Mouse (Mus musculus) megakaryocyte, embryonic 14.5 days (primary cell): ENCODE measurements around the gene Eri3. TPM values are rescaled to one million over a fixed set of nuclear protein-coding genes. Genes with fewer than 3 reads are reported as not detected.

Experiments used
- H3K27me3 ChIP-seq: replicated peaks from 2 replicates; pipeline ENCODE3; 2012; ENCODE audit warnings: inconsistent platforms
- H3K36me3 ChIP-seq: replicated peaks from 2 replicates; pipeline ENCODE3; 2012; ENCODE audit warnings: low read length, inconsistent platforms, mixed read lengths
- H3K4me1 ChIP-seq: 2 replicates; pipeline ENCODE4 v1.6.1; 2012; ENCODE audit warnings: inconsistent platforms
- H3K4me3 ChIP-seq: replicated peaks from 2 replicates; pipeline ENCODE3; 2012; ENCODE audit warnings: moderate library complexity, mild to moderate bottlenecking, inconsistent platforms
- H3K9me3 ChIP-seq: 2 replicates; pipeline ENCODE4 v1.6.1; 2012; ENCODE audit warnings: inconsistent platforms
- FLI1 ChIP-seq: IDR thresholded peaks from 2 replicates; pipeline ENCODE4 v1.6.1; 2012; ENCODE audit warnings: low read length, inconsistent platforms, mixed read lengths
- GATA1 ChIP-seq: IDR thresholded peaks from 3 replicates; pipeline ENCODE4 v1.6.1; 2012; ENCODE audit warnings: mixed read lengths, low read length, inconsistent platforms, borderline replicate concordance
- polyA plus RNA-seq: library from polyadenylated mRNA; stranded (reverse); fragments of >175 nt; gene quantifications from 2 replicates; pipeline ENCODE4 v1.2.3, GENCODE M21; 2012; ENCODE audit warnings: low replicate concordance; ENCODE audit not compliant: insufficient read depth

The Eri3 gene
- polyA plus RNA-seq, 1 experiment, result 233 TPM

DNA sequence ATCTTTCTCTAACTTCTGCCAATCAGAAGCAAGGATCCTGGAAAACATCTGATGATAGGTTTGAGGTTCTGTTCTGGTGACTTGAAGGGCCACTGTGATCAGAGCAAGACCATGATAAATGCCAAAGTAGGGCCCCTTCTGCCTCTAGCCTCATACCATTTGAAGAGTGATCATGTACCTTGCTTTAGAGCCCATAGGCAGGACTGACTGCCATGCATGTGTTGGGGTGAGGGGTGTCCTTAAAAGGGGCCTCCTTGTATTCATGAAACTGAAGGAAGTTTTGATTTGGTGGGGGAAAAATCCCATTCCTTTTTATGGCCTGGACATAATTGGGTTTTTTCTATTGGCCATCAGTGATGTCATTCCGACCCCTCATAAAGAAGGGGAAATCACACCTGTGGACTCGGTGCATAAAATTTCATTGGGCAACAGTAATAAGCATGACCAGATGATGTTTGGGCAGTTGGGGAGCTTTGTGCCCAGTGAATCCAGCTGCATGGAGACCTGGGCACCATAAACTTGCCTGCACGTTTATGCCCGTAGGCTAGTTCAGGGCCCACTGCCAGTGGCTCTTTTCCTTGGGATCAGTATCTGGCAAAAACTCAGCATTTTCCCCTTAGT is 63.1 kb downstream of the Eri3 start:
- TF ChIP-seq FLI1 (no peak), GATA1 (no peak)
- Histone ChIP-seq H3K27me3 (no peaks in the 10 kb centered on the region), H3K4me1 (no peaks in the 10 kb centered on the region; the same call in 1 of the 2 replicates), H3K4me3 (no peak overlapping the region), H3K9me3 (no peaks in the 10 kb centered on the region), H3K36me3 (peaks cover 83% of the 10 kb centered on the region)

DNA sequence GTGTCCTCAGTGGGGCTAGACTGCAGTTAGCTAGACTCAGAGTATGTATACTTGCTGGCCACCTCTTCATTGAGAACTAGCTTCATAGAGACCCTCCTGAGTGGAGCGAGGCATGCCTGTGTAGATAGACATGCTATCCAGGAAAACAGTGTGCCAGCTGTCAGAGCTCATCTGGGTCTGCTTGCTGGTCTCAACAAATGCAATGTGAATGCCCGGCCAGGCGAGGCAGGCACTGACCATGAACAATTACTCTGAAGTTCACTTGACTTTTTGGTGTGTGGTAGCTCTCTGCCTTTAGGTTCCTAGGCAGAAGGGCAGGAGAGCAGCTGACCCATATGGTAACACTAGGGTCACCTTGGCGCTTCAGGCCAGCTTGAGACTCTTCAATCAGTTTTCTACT is 66.4 kb downstream of the Eri3 start:
- no peak for TF ChIP-seq GATA1
- TF ChIP-seq FLI1, result no peak
- Histone ChIP-seq H3K9me3 (no peaks in the 10 kb centered on the region), H3K4me1 (no peaks in the 10 kb centered on the region; the same call in 1 of the 2 replicates), H3K4me3 (no peak overlapping the region), H3K36me3 (peaks cover 73% of the 10 kb centered on the region), H3K27me3 (no peaks in the 10 kb centered on the region)

DNA sequence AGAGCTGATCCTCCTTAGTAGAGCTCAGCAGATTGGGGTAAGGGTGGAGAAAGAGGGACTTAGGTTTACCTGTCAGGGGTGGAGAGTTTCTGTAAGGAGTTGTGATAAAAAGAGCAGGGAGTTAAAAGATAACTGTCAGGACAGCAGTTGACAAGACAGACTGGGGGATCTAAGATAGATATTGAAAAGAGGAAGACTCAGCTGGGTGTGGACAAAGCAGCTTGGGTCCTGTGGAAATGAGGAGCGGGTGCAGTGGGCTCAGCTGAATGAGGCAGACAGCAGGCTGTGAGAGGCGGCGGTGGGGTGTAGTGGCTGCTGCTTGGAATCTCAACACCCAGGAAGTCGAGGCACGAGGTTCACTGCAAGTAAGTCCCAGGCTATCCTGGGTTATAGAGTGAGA is 72.1 kb downstream of the Eri3 start:
- Histone ChIP-seq H3K36me3 (peaks cover 62% of the 10 kb centered on the region), H3K27me3 (peaks cover 30% of the 10 kb centered on the region), H3K4me1 (peaks cover 5% of the 10 kb centered on the region), H3K4me3 (no peak overlapping the region), H3K9me3 (no peaks in the 10 kb centered on the region)
- TF ChIP-seq GATA1, result no peak
- TF ChIP-seq FLI1, result no peak

DNA sequence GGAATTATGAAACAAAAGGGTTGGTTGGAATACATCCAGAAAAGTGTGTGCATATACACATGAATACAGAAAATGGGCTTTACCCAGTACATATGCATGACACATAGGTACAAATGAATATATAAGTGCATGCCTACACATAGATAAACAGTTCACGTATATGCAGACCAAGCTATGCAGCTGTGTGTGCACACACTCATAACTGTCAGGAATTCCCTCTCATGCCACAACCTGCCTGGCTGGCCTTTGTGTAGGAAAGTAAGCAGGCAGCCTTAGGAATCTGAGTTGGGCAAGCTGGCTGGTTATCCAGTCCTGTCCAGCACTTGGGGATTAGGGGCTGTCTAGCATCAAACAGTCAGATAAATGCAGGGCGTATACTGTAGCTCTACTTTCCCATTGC is 72.9 kb downstream of the Eri3 start:
- TF ChIP-seq GATA1, result no peak
- TF ChIP-seq FLI1, result no peak
- Histone ChIP-seq H3K36me3 (peaks cover 65% of the 10 kb centered on the region), H3K4me1 (peaks cover 5% of the 10 kb centered on the region), H3K4me3 (no peak overlapping the region), H3K27me3 (peaks cover 30% of the 10 kb centered on the region), H3K9me3 (no peaks in the 10 kb centered on the region)

DNA sequence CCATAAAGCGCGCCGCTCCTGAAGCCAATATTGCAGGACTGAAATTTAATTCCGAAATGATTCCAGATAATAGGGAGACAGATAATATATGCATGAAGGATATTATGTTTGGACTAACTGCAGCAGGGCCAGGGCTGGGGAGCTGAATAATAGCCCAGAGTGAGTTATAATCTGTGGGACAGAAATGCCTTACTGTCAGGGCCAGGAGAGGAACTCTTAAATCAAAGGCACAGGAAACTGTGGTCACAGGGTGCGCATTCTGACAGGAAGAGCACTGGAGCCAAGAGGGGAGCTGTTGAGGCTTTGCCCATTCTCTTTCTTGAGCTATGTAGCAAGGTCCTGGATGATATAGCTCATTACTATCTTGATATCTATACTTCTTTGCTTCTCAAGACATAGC is 74.5 kb downstream of the Eri3 start:
- TF ChIP-seq GATA1 (no peak), FLI1 (no peak)
- Histone ChIP-seq H3K36me3 (peaks cover 64% of the 10 kb centered on the region), H3K4me1 (peaks cover 5% of the 10 kb centered on the region), H3K27me3 (peaks cover 30% of the 10 kb centered on the region), H3K9me3 (no peaks in the 10 kb centered on the region), H3K4me3 (no peak overlapping the region)

DNA sequence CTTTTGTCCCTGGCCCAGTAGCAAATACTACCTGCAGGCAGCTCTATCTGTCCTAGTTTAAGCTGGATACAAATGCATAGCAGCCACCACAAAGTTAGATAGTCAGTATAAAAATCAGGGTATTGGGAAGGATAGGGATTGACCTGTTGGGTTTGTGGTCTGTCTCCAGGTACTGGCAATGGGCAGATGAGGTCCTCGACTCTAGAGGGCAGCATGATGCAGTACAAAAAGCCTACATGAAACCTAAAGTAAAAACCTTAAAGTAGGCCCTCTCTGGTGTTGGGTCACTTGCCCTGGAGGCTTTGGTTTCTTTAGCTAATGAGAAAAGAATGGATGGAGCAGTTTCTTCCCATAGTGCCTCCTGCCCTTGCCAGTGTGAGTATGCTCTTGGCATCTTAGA is 78.3 kb downstream of the Eri3 start:
- Histone ChIP-seq H3K4me3 (no peak overlapping the region), H3K9me3 (peaks cover 4% of the 10 kb centered on the region; the same call in 1 of the 2 replicates), H3K36me3 (peaks cover 58% of the 10 kb centered on the region), H3K4me1 (peaks cover 9% of the 10 kb centered on the region), H3K27me3 (peaks cover 26% of the 10 kb centered on the region)
- no peak for TF ChIP-seq FLI1

DNA sequence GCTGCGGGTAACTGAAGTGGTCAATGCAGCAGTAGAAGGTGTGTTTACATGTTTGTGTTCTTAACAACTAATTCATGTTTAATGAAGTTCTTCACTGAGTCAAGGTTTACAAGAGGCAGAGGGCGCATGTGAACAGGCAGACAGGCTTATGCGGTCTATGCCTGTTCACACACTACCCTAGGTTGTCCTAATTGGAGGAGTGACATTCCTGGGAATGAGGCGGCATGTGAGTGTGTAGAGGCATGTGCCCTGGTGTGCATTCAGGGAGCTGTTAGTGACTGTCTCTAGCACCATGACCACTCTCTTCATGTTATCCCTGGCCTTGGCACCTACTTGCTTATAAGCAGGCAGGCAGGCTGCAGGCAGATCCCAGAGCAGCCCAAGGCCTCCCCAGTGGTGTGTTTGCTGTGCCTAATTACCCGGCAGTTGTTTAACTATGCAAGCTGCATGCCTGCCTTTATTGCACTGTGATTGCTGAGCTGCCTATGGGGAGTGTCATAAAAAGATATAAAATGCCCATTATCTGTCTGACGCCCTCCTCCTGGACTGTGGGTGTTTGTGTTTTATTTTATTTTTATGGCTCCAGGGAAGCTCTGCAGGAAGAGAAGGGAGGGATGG is 80.0 kb downstream of the Eri3 start:
- no peak for TF ChIP-seq FLI1
- no peak for TF ChIP-seq GATA1
- peaks cover 16% of the 10 kb centered on the region for H3K27me3 ChIP-seq
- no peak overlapping the region for H3K4me3 ChIP-seq
- H3K4me1 ChIP-seq, result peaks cover 18% of the 10 kb centered on the region
- peaks cover 4% of the 10 kb centered on the region; the same call in 1 of the 2 replicates for H3K9me3 ChIP-seq
- H3K36me3 ChIP-seq, result peaks cover 64% of the 10 kb centered on the region

DNA sequence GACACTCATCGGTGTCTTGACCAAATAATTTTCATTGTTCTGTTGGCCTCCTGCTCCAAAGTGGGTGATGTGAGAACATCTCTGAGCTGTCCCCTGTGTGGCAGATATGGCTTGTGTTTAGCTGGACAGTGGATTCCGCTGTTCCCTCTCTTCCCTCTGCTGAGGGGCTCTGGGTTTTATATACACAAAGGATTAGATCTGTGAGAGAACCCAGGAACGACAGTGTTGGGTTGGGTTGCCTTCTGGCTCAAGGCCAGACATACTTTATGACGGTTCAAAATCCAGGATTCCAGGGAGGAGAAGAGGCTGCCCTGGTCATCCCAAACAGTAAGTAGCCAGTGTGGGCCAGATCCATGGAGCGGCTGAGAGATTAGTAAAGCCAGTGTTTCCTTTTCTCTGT is 83.4 kb downstream of the Eri3 start:
- no peak overlapping the region for H3K4me3 ChIP-seq
- no peak for TF ChIP-seq GATA1
- TF ChIP-seq FLI1, result no peak
- H3K27me3 ChIP-seq, result no peaks in the 10 kb centered on the region
- peaks cover 4% of the 10 kb centered on the region; the same call in 1 of the 2 replicates for H3K9me3 ChIP-seq
- H3K36me3 ChIP-seq, result peaks cover 48% of the 10 kb centered on the region
- peaks cover 30% of the 10 kb centered on the region for H3K4me1 ChIP-seq

DNA sequence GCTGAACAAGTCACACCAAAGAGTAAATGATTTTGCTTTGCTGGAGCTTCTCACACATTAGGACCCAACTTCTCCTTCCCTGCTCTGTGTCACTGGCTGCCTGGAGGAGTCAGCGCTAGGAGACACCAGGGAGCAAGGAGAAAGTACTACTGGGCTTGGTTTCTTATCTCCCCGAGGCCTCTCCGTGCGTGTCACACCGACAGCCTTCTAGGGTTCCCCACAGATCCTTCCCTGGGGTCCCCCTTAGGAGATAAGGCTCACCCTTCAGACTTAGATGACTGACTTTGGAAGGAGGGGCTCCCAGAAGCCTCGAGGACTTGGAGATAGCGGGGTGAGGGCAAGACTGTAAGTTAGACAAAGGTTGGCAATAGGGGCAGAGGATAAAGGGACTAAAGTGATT is 84.5 kb downstream of the Eri3 start:
- Histone ChIP-seq H3K27me3 (no peaks in the 10 kb centered on the region), H3K4me1 (peaks cover 33% of the 10 kb centered on the region), H3K4me3 (no peak overlapping the region), H3K36me3 (peaks cover 38% of the 10 kb centered on the region), H3K9me3 (peaks cover 4% of the 10 kb centered on the region; the same call in 1 of the 2 replicates)
- TF ChIP-seq GATA1, result no peak
- no peak for TF ChIP-seq FLI1

DNA sequence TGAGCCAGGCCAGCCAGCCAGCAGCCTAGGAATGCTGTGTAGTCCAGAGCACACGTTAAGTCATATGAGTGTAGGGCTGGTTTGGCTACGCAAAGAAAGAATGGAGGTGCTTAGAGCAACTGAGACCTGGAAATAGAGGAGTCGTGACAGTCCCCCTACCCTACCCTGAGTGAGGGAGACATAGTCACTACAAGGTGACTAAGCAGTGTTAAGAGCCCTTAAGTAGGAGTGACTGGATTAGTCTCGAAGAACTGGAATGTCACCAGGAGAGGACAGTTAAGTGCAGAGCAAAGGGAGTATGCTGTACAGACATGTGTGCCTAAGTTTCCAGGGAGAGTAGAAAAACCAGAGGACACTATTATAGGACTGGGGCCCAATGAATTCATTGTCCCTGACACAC is 86.0 kb downstream of the Eri3 start:
- TF ChIP-seq GATA1, result no peak
- TF ChIP-seq FLI1, result no peak
- Histone ChIP-seq H3K4me3 (no peak overlapping the region), H3K4me1 (peaks cover 44% of the 10 kb centered on the region), H3K27me3 (no peaks in the 10 kb centered on the region), H3K36me3 (peaks cover 40% of the 10 kb centered on the region), H3K9me3 (peaks cover 4% of the 10 kb centered on the region; the same call in 1 of the 2 replicates)
